In genomic region chr4:107716754-107717299, GRCm38 (mm10) we compare ENCODE assay signal across 22 mouse cellular contexts. TPM values are rescaled to one million over a fixed set of nuclear protein-coding genes. Genes with fewer than 3 reads are reported as not detected.
DNase-seq lines count a peak whose midpoint lies in the region; ATAC-seq and TF ChIP-seq lines count a peak whose summit lies in the region.
"Had no signal": no experiment of that assay in that cellular context is flagged by ENCODE, and none has a peak within 500 bp of the region (broad histone marks: within the 10 kb centered on the region; RNA-seq: fewer than 3 reads in every experiment).

No protein-coding gene starts in this region.

- 71% methylated on average over 9 of the region's 9 CpGs for WGBS in forebrain, embryonic 12.5 days
- WGBS in forebrain, embryonic 10.5 days = 82% methylated on average over 9 of the region's 9 CpGs
- 57% methylated on average over 9 of the region's 9 CpGs for WGBS in midbrain, embryonic 14.5 days
- WGBS in midbrain, embryonic 10.5 days = 85% methylated on average over 9 of the region's 9 CpGs
- 64% methylated on average over 9 of the region's 9 CpGs for WGBS in hindbrain, postnatal 0 days
- 68% methylated on average over 9 of the region's 9 CpGs for WGBS in lung, adult 2 months

- TF ChIP-seq CTCF in hindbrain, postnatal 0 days (IDR thresholded peaks at IDR 0.05; ENCODE audit: low read depth) = no peak
- no peak for TF ChIP-seq CTCF in lung, adult 2 months (IDR thresholded peaks at IDR 0.05; ENCODE audit: insufficient read depth, low read length)

- no peaks in the 10 kb centered on the region for H3K9me3 ChIP-seq in forebrain, embryonic 12.5 days
- H3K9me3 ChIP-seq in forebrain, embryonic 10.5 days = no peaks in the 10 kb centered on the region
- no peaks in the 10 kb centered on the region for H3K9me3 ChIP-seq in midbrain, embryonic 14.5 days (ENCODE audit: control insufficient read depth, low read length)
- no peaks in the 10 kb centered on the region for H3K9me3 ChIP-seq in midbrain, embryonic 10.5 days (replicated peaks)
- H3K9me3 ChIP-seq in hindbrain, postnatal 0 days (ENCODE audit: low read length) = no peaks in the 10 kb centered on the region
- H3K9me3 ChIP-seq: embryonic facial prominence, embryonic 10.5 days had no signal

- H3K4me2 ChIP-seq in forebrain, embryonic 12.5 days = no peak overlapping the region
- H3K4me2 ChIP-seq in midbrain, embryonic 14.5 days (ENCODE audit: low read length) = no peak overlapping the region
- no peak overlapping the region for H3K4me2 ChIP-seq in hindbrain, postnatal 0 days (ENCODE audit: low read depth, low read length)

- no peak for TF ChIP-seq POLR2A in lung, adult 2 months (IDR thresholded peaks at IDR 0.05; ENCODE audit: borderline replicate concordance, extremely low read depth, low read depth, low read length)

- H3K4me1 ChIP-seq in forebrain, embryonic 12.5 days = peaks cover 22% of the 10 kb centered on the region
- peaks cover 32% of the 10 kb centered on the region for H3K4me1 ChIP-seq in forebrain, embryonic 10.5 days
- H3K4me1 ChIP-seq in midbrain, embryonic 14.5 days (ENCODE audit: control insufficient read depth, insufficient read depth, low read length) = peaks cover 16% of the 10 kb centered on the region; the same call in 1 of the 2 replicates
- peaks cover 19% of the 10 kb centered on the region for H3K4me1 ChIP-seq in midbrain, embryonic 10.5 days
- peaks cover 14% of the 10 kb centered on the region; the same call in 1 of the 2 replicates for H3K4me1 ChIP-seq in hindbrain, postnatal 0 days (ENCODE audit: insufficient read depth, low read length)
- no peaks in the 10 kb centered on the region for H3K4me1 ChIP-seq in lung, adult 2 months (ENCODE audit: control insufficient read depth, insufficient read depth, low read length)

- no peak for DNase-seq in forebrain, embryonic 10.5 days (ENCODE audit: extremely low spot score, low spot score)
- peak; percentile 82 for DNase-seq in midbrain, embryonic 14.5 days
- no peak for DNase-seq in midbrain, embryonic 10.5 days (ENCODE audit: low spot score)
- peak; percentile 74 for DNase-seq in hindbrain, postnatal 0 days (ENCODE audit: low spot score)
- peak; percentile 75 for DNase-seq in retina, postnatal 1 day
- no peak for DNase-seq in testis, postnatal 14 days (ENCODE audit: low spot score)
- no peak for DNase-seq in lung, adult 2 months
- DNase-seq: adrenal gland, postnatal 36 days; cerebellum, postnatal 36 days; gastrocnemius, adult 2 months; heart, adult 11 months; kidney, adult 2 months; kidney, postnatal 4 days; lung, postnatal 36 days; thymus, adult 2 months had no signal

- no peak overlapping the region for H3K9ac ChIP-seq in forebrain, embryonic 12.5 days
- no peak overlapping the region for H3K9ac ChIP-seq in midbrain, embryonic 14.5 days (replicated peaks; ENCODE audit: low read length)
- H3K9ac ChIP-seq in hindbrain, postnatal 0 days (replicated peaks; ENCODE audit: low read length) = no peak overlapping the region

- H3K4me3 ChIP-seq in forebrain, embryonic 12.5 days (replicated peaks) = no peak overlapping the region
- H3K4me3 ChIP-seq in forebrain, embryonic 10.5 days = no peak overlapping the region
- no peak overlapping the region for H3K4me3 ChIP-seq in midbrain, embryonic 14.5 days (replicated peaks; ENCODE audit: low read depth, low read length)
- H3K4me3 ChIP-seq in midbrain, embryonic 10.5 days = no peak overlapping the region
- H3K4me3 ChIP-seq in hindbrain, postnatal 0 days (ENCODE audit: low read length) = no peak overlapping the region
- no peak overlapping the region for H3K4me3 ChIP-seq in lung, adult 2 months (replicated peaks; ENCODE audit: extremely low read depth, low read depth, low read length)
- H3K4me3 ChIP-seq: embryonic facial prominence, embryonic 10.5 days; erythroblast, embryonic 14.5 days; gastrocnemius, adult 2 months had no signal

- no peak overlapping the region for H3K27ac ChIP-seq in forebrain, embryonic 12.5 days
- H3K27ac ChIP-seq in forebrain, embryonic 10.5 days = no peak overlapping the region
- no peak overlapping the region for H3K27ac ChIP-seq in midbrain, embryonic 14.5 days (replicated peaks; ENCODE audit: low read depth, low read length)
- no peak overlapping the region for H3K27ac ChIP-seq in midbrain, embryonic 10.5 days (replicated peaks)
- H3K27ac ChIP-seq in hindbrain, postnatal 0 days = no peak overlapping the region
- H3K27ac ChIP-seq: embryonic facial prominence, embryonic 10.5 days; gastrocnemius, adult 2 months had no signal

- 0 out of 2 replicates have a peak, but pooled peaks have one; percentile 36 for ATAC-seq in forebrain, embryonic 12.5 days (ENCODE audit: low FRiP score)
- no peak for ATAC-seq in midbrain, embryonic 14.5 days (ENCODE audit: low FRiP score, low TSS enrichment)
- ATAC-seq in hindbrain, postnatal 0 days = no peak
- ATAC-seq: activated CD4-positive, CD25-positive, alpha-beta regulatory T cell, adult 4 months had no signal

- H3K36me3 ChIP-seq in forebrain, embryonic 12.5 days (replicated peaks) = no peaks in the 10 kb centered on the region
- no peaks in the 10 kb centered on the region for H3K36me3 ChIP-seq in forebrain, embryonic 10.5 days (replicated peaks)
- no peaks in the 10 kb centered on the region for H3K36me3 ChIP-seq in midbrain, embryonic 14.5 days (ENCODE audit: control insufficient read depth, insufficient read depth, low read length)
- H3K36me3 ChIP-seq in midbrain, embryonic 10.5 days = no peaks in the 10 kb centered on the region
- no peaks in the 10 kb centered on the region for H3K36me3 ChIP-seq in hindbrain, postnatal 0 days (ENCODE audit: insufficient read depth, low read length)
- H3K36me3 ChIP-seq: embryonic facial prominence, embryonic 10.5 days had no signal

- H3K27me3 ChIP-seq in forebrain, embryonic 12.5 days = no peaks in the 10 kb centered on the region
- no peaks in the 10 kb centered on the region; the same call in 1 of the 2 replicates for H3K27me3 ChIP-seq in forebrain, embryonic 10.5 days (ENCODE audit: poor library complexity, severe bottlenecking)
- no peaks in the 10 kb centered on the region for H3K27me3 ChIP-seq in midbrain, embryonic 14.5 days (ENCODE audit: control insufficient read depth, insufficient read depth, low read length)
- 0 out of 2 replicates have a peak, but pooled peaks cover 12% of the 10 kb centered on the region for H3K27me3 ChIP-seq in midbrain, embryonic 10.5 days (ENCODE audit: low read depth, poor library complexity, severe bottlenecking)
- H3K27me3 ChIP-seq in hindbrain, postnatal 0 days (ENCODE audit: insufficient read depth, low read length) = no peaks in the 10 kb centered on the region

RNA-seq across cellular contexts. Expression of gene Dmrtb1, which starts 32.8 kb away (rescaled TPM):
- polyA plus RNA-seq in forebrain, embryonic 12.5 days (2016; fragmentation: Nextera tagmentation; extraction: Ambion mirVana) = 27.5 and 30.8 TPM in 2 replicates
- 0.87 and 2.7 TPM in 2 replicates for polyA plus RNA-seq in forebrain, embryonic 10.5 days (2016; fragmentation: Nextera tagmentation; extraction: Ambion mirVana)
- polyA plus RNA-seq in midbrain, embryonic 14.5 days (2014; fragmentation: Nextera tagmentation; extraction: Ambion mirVana) = 35.7 and 55.3 TPM in 2 replicates
- polyA plus RNA-seq in midbrain, embryonic 10.5 days (2016; fragmentation: Nextera tagmentation; extraction: Ambion mirVana) = 7.7 and 15.9 TPM in 2 replicates
- 4.5 and 8.1 TPM in 2 replicates for total RNA-seq in hindbrain, postnatal 0 days (2014; rRNA removed)
- polyA plus RNA-seq in hindbrain, postnatal 0 days (2015; fragmentation: Nextera tagmentation; extraction: Ambion mirVana) = 9.6 and 12.2 TPM in 2 replicates
- polyA plus RNA-seq in lung, adult 2 months (2012; rRNA removed) = 0.12 TPM in 1 of 2 replicates, not detected in the other
- total RNA-seq: adrenal gland, postnatal 36 days; gastrocnemius, adult 2 months; hematopoietic stem cell, adult 5-6 weeks had no signal
- polyA plus RNA-seq: activated CD4-positive, CD25-positive, alpha-beta regulatory T cell, adult 4 months; heart, embryonic 14.5 days; liver, embryonic 16.5 days had no signal

Comparison
In these comparisons a context has a peak if more than half of its experiments do, and no peak if none do; other contexts are left out.
1. DNase-seq: peak in midbrain, embryonic 14.5 days (single experiment), hindbrain, postnatal 0 days (single experiment) and retina, postnatal 1 day (single experiment); none in forebrain, embryonic 10.5 days (single experiment), midbrain, embryonic 10.5 days (single experiment), testis, postnatal 14 days (single experiment) and lung, adult 2 months (single experiment).